Mouse (Mus musculus): ENCODE data around the gene Impg1. TPM values are rescaled to one million over a fixed set of nuclear protein-coding genes. Genes with fewer than 3 reads are reported as not detected.

Impg1 gene
- under 1 TPM; 0.11 to 0.37 TPM for polyA plus RNA-seq (2017; shearing (Covaris generic))

DNA sequence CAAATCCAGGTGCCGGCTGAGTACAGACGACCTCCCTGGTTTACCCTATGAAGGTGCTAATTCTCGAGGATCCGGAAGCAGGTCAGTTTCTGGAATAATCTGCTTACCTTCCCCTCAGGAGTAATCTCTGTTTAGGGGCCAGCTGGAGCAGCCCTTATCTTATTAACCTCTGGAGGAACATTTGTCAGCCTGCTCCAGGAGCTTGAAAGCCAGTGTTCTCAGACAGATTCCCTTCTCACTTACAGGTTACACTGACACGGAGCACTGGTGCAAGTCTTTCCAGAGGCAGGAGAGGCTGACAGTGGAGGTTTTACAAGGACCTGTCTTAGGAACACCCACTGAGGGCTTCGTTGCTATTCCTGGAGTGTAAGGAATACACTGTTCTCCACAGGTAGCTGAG is at the start of gene Impg1:
Gene Impg1, minus strand, starts transcription at position 101 of the 400 bp plus-strand sequence.

All from activated CD4-positive, CD25-positive, alpha-beta regulatory T cell (primary cell).